Mouse (Mus musculus): Measurements from ENCODE around the gene Dohh.

DNA sequence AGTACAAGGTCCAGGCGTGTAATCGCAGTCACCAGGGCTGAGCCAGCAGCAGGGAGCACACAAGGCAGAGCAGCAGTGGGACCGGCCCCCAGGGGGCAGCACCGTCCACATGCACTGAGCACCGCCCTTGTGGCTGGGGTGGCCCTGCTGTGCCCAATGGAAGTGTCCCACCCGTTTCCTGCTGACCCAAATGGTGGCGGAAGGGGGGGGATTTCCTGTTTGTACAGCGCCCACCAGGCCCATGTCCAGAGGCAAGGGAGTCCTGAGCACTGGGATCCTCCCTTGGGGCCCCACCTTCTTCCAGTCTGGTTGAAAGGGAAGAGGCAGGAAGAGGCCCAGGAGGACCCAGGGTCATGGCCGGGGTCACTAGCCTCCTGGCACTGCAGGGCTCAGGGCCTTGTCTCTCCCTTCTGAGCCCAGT is 24.7 kb downstream of the Dohh start:
- TF ChIP-seq POLR2A (IDR thresholded peaks at IDR 0.05; ENCODE audit: insufficient read depth, low read length) (no peak), CTCF (IDR thresholded peaks at IDR 0.05; ENCODE audit: low read depth, low read length) (no peak)
